Mouse (Mus musculus) lung, embryonic 16.5 days (tissue): ENCODE results near the gene Cisd1. TPM values are rescaled to one million over a fixed set of nuclear protein-coding genes. Genes with fewer than 3 reads are reported as not detected.

Experiments
- ATAC-seq: fragments of 200-750 bp; cut with Nextera tagmentation; 2 replicates; pipeline ENCODE4 v1.8.0; 2017; ENCODE audit warnings: low read depth, mild to moderate bottlenecking, moderate library complexity
- H3K27ac ChIP-seq: fragments of 300-500 bp; sonication (generic); 2 replicates; pipeline ENCODE4 v1.5.1; 2014; ENCODE audit warnings: mild to moderate bottlenecking, control low read depth, low read length
- H3K27me3 ChIP-seq: fragments of 300-500 bp; sonication (generic); 2 replicates; pipeline ENCODE4 v1.6.1; 2014; ENCODE audit warnings: low read depth, low read length, mixed read lengths; ENCODE audit not compliant: control insufficient read depth, insufficient read depth
- H3K36me3 ChIP-seq: fragments of 300-500 bp; sonication (generic); 2 replicates; pipeline ENCODE4 v1.6.1; 2014; ENCODE audit warnings: low read length; ENCODE audit not compliant: control insufficient read depth, insufficient read depth
- H3K4me1 ChIP-seq: fragments of 300-500 bp; sonication (generic); replicated peaks from 2 replicates; pipeline ENCODE4 v1.6.1; 2014; ENCODE audit warnings: low read length, mixed read lengths; ENCODE audit not compliant: control insufficient read depth, insufficient read depth
- H3K4me2 ChIP-seq: fragments of 300-500 bp; sonication (generic); 2 replicates; pipeline ENCODE4 v1.6.1; 2014; ENCODE audit warnings: low read depth, low read length, control low read depth
- H3K4me3 ChIP-seq: fragments of 300-500 bp; sonication (generic); 2 replicates; pipeline ENCODE4 v1.5.1; 2014; ENCODE audit warnings: mild to moderate bottlenecking, low read length, control low read depth
- H3K9ac ChIP-seq: fragments of 300-500 bp; sonication (generic); 2 replicates; pipeline ENCODE4 v1.6.1; 2014; ENCODE audit warnings: low read length, control low read depth
- H3K9me3 ChIP-seq: fragments of 300-500 bp; sonication (generic); 2 replicates; pipeline ENCODE4 v1.6.1; 2016; ENCODE audit warnings: low read length; ENCODE audit not compliant: control insufficient read depth
- WGBS: fragments of 180-500 bp; shearing (Covaris S2); extraction: QIAGEN DNeasy Blood & Tissue Kit; methylation state at CpG from one replicate; pipeline ENCODE4 v1.1.7; 2014; 5-methylcytosine and 5-hydroxymethylcytosine counted together
- polyA plus RNA-seq: library from polyadenylated mRNA; unstranded; fragments of >200 nt; fragmentation: Nextera tagmentation; extraction: Ambion mirVana; gene quantifications from 2 replicates; pipeline ENCODE4 v1.2.1, GENCODE M21; 2015

The Cisd1 gene
- polyA plus RNA-seq, 1 experiment from 2014 or later, result 88.9 TPM

- Histone ChIP-seq H3K4me1 (peaks cover 24% of the 10 kb centered on the region), H3K4me3 (peak overlapping the region; percentile 68), H3K4me2 (peak overlapping the region; percentile 56), H3K27me3 (no peaks in the 10 kb centered on the region), H3K27ac (no peak overlapping the region), H3K9me3 (no peaks in the 10 kb centered on the region), H3K9ac (peak overlapping the region; percentile 66), H3K36me3 (no peaks in the 10 kb centered on the region)
- WGBS, result 21% methylated on average over 14 of the region's 14 CpGs
- no peak for ATAC-seq
These were observed 1.0 kb downstream of the Cisd1 start for GRCm38 (mm10) chr10:71343567-71344265.

GRCm38 (mm10) chr10:71343130-71343529 lies 1.6 kb downstream of the Cisd1 start:
- ATAC-seq, result no peak
- Histone ChIP-seq H3K9me3 (no peaks in the 10 kb centered on the region), H3K9ac (no peak overlapping the region), H3K27me3 (no peaks in the 10 kb centered on the region), H3K4me1 (peaks cover 27% of the 10 kb centered on the region), H3K36me3 (no peaks in the 10 kb centered on the region), H3K27ac (no peak overlapping the region), H3K4me2 (no peak overlapping the region), H3K4me3 (no peak overlapping the region)
- WGBS, result 73% methylated on average over 3 of the region's 3 CpGs

- no peaks in the 10 kb centered on the region for H3K27me3 ChIP-seq
- peaks cover 27% of the 10 kb centered on the region for H3K4me1 ChIP-seq
- no peak for ATAC-seq
- WGBS, result 75% methylated on average over 7 of the region's 7 CpGs
- H3K36me3 ChIP-seq, result no peaks in the 10 kb centered on the region
- no peak overlapping the region for H3K4me2 ChIP-seq
- no peaks in the 10 kb centered on the region for H3K9me3 ChIP-seq
- H3K4me3 ChIP-seq, result no peak overlapping the region
- no peak overlapping the region for H3K27ac ChIP-seq
- H3K9ac ChIP-seq, result no peak overlapping the region
These were observed 2.5 kb downstream of the Cisd1 start for GRCm38 (mm10) chr10:71342030-71342805.

GRCm38 (mm10) chr10:71341290-71341689 lies 3.5 kb downstream of the Cisd1 start:
- peaks cover 22% of the 10 kb centered on the region for H3K4me1 ChIP-seq
- no peaks in the 10 kb centered on the region for H3K27me3 ChIP-seq
- H3K4me3 ChIP-seq, result no peak overlapping the region
- H3K4me2 ChIP-seq, result no peak overlapping the region
- no peak overlapping the region for H3K27ac ChIP-seq
- no peaks in the 10 kb centered on the region for H3K9me3 ChIP-seq
- WGBS, result 92% methylated on average over 9 of the region's 9 CpGs
- H3K9ac ChIP-seq, result no peak overlapping the region
- no peak for ATAC-seq
- no peaks in the 10 kb centered on the region for H3K36me3 ChIP-seq

- 0 out of 2 replicates have a peak, but pooled peaks cover 4% of the 10 kb centered on the region for H3K36me3 ChIP-seq
- 60% methylated on average over 2 of the region's 2 CpGs for WGBS
- H3K4me3 ChIP-seq, result no peak overlapping the region
- H3K27ac ChIP-seq, result no peak overlapping the region
- no peak for ATAC-seq
- no peak overlapping the region for H3K9ac ChIP-seq
- H3K27me3 ChIP-seq, result no peaks in the 10 kb centered on the region
- no peaks in the 10 kb centered on the region for H3K9me3 ChIP-seq
- no peak overlapping the region for H3K4me2 ChIP-seq
- peaks cover 19% of the 10 kb centered on the region for H3K4me1 ChIP-seq
These were observed 4.6 kb downstream of the Cisd1 start for GRCm38 (mm10) chr10:71340195-71340594.

GRCm38 (mm10) chr10:71339463-71339862 lies 5.3 kb downstream of the Cisd1 start:
- Histone ChIP-seq H3K4me3 (no peak overlapping the region), H3K9ac (no peak overlapping the region), H3K4me2 (no peak overlapping the region), H3K4me1 (peaks cover 16% of the 10 kb centered on the region), H3K27ac (no peak overlapping the region), H3K27me3 (no peaks in the 10 kb centered on the region), H3K36me3 (0 out of 2 replicates have a peak, but pooled peaks cover 4% of the 10 kb centered on the region), H3K9me3 (no peaks in the 10 kb centered on the region)
- ATAC-seq, result no peak
- WGBS, result 42% methylated on average over 4 of the region's 4 CpGs

- 65% methylated on average over 8 of the region's 8 CpGs for WGBS
- H3K9me3 ChIP-seq, result no peaks in the 10 kb centered on the region
- H3K27me3 ChIP-seq, result no peaks in the 10 kb centered on the region
- H3K4me3 ChIP-seq, result no peak overlapping the region
- no peak overlapping the region for H3K27ac ChIP-seq
- H3K36me3 ChIP-seq, result peaks cover 8% of the 10 kb centered on the region
- ATAC-seq, result no peak
- no peak overlapping the region for H3K9ac ChIP-seq
- H3K4me2 ChIP-seq, result no peak overlapping the region
- H3K4me1 ChIP-seq, result peaks cover 9% of the 10 kb centered on the region; the same call in 1 of the 2 replicates
These were observed 6.4 kb downstream of the Cisd1 start for GRCm38 (mm10) chr10:71338156-71338905.

- H3K4me2 ChIP-seq, result no peak overlapping the region
These were observed 7.0 kb downstream of the Cisd1 start for GRCm38 (mm10) chr10:71337733-71338132.

GRCm38 (mm10) chr10:71332859-71333258 lies 11.9 kb downstream of the Cisd1 start:
- WGBS, result 90% methylated on average over 9 of the region's 9 CpGs
- no peak overlapping the region for H3K4me3 ChIP-seq

More at GRCm38 (mm10) chr10:71337733-71338132, 7.0 kb downstream of the Cisd1 start:
- WGBS, result 72% methylated on average over 2 of the region's 2 CpGs
- no peak overlapping the region for H3K27ac ChIP-seq
- no peak for ATAC-seq
- no peak overlapping the region for H3K9ac ChIP-seq
- H3K36me3 ChIP-seq, result peaks cover 8% of the 10 kb centered on the region
- no peaks in the 10 kb centered on the region for H3K27me3 ChIP-seq
- no peak overlapping the region for H3K4me3 ChIP-seq
- no peaks in the 10 kb centered on the region for H3K9me3 ChIP-seq
- peaks cover 9% of the 10 kb centered on the region; the same call in 1 of the 2 replicates for H3K4me1 ChIP-seq

More at GRCm38 (mm10) chr10:71332859-71333258, 11.9 kb downstream of the Cisd1 start:
- Histone ChIP-seq H3K4me1 (no peaks in the 10 kb centered on the region), H3K9ac (no peak overlapping the region), H3K27ac (no peak overlapping the region), H3K36me3 (peaks cover 17% of the 10 kb centered on the region), H3K9me3 (no peaks in the 10 kb centered on the region), H3K4me2 (no peak overlapping the region), H3K27me3 (no peaks in the 10 kb centered on the region)
- no peak for ATAC-seq
